Mouse (Mus musculus) testis, adult 2 months (tissue): ENCODE results near the gene Akr1d1.

Experiments used
- CTCF ChIP-seq: fragments of 200-500 bp; IDR thresholded peaks from 2 replicates; pipeline ENCODE4 v1.5.1; 2012; ENCODE audit warnings: low read depth, mild to moderate bottlenecking, inconsistent platforms, low read length, moderate library complexity; ENCODE audit not compliant: control insufficient read depth, insufficient read depth, insufficient replicate concordance
- POLR2A ChIP-seq: fragments of 200-500 bp; IDR thresholded peaks from 2 replicates; pipeline ENCODE4 v1.6.1; 2012; ENCODE audit warnings: low read depth, mild to moderate bottlenecking, inconsistent platforms, low read length, moderate library complexity; ENCODE audit not compliant: control insufficient read depth

GRCm38 (mm10) chr6:37542145-37542544, 12.2 kb downstream of the Akr1d1 start:
- no peak for TF ChIP-seq CTCF
- no peak for TF ChIP-seq POLR2A
